Mouse (Mus musculus) kidney, embryonic 15.5 days (tissue): ENCODE measurements around the gene Syne3. TPM values are rescaled to one million over a fixed set of nuclear protein-coding genes. Genes with fewer than 3 reads are reported as not detected.
A peak's percentile ranks its signal among the peaks of the same experiment; 100 is the strongest.

ENCODE experiments used
- ATAC-seq: fragments of 200-750 bp; cut with Nextera tagmentation; replicated peaks from 2 replicates; pipeline ENCODE4 v1.8.0; 2017; ENCODE audit warnings: moderate TSS enrichment; ENCODE audit not compliant: low FRiP score
- H3K27ac ChIP-seq: fragments of 300-500 bp; sonication (generic); 2 replicates; pipeline ENCODE4 v1.5.1; 2015; ENCODE audit warnings: mild to moderate bottlenecking, inconsistent platforms
- H3K27me3 ChIP-seq: fragments of 300-500 bp; sonication (generic); 2 replicates; pipeline ENCODE4 v1.6.1; 2015; ENCODE audit warnings: inconsistent platforms
- H3K36me3 ChIP-seq: fragments of 300-500 bp; sonication (generic); 2 replicates; pipeline ENCODE4 v1.6.1; 2015; ENCODE audit warnings: inconsistent platforms
- H3K4me1 ChIP-seq: fragments of 300-500 bp; sonication (generic); 2 replicates; pipeline ENCODE4 v1.6.1; 2015; ENCODE audit warnings: inconsistent platforms
- H3K4me2 ChIP-seq: fragments of 300-500 bp; sonication (generic); 2 replicates; pipeline ENCODE4 v1.6.1; 2015; ENCODE audit warnings: moderate library complexity, mild to moderate bottlenecking, inconsistent platforms
- H3K4me3 ChIP-seq: fragments of 300-500 bp; sonication (generic); replicated peaks from 2 replicates; pipeline ENCODE4 v1.5.1; 2015; ENCODE audit warnings: mild to moderate bottlenecking, inconsistent platforms
- H3K9ac ChIP-seq: fragments of 300-500 bp; sonication (generic); 2 replicates; pipeline ENCODE4 v1.6.1; 2015; ENCODE audit warnings: mild to moderate bottlenecking, inconsistent platforms
- H3K9me3 ChIP-seq: fragments of 300-500 bp; sonication (generic); replicated peaks from 2 replicates; pipeline ENCODE4 v1.6.1; 2016; ENCODE audit warnings: inconsistent platforms
- WGBS: fragments of 180-500 bp; shearing (Covaris S2); methylation state at CpG from one replicate; pipeline ENCODE4 v1.1.7; 2015; ENCODE audit warnings: mixed read lengths; 5-methylcytosine and 5-hydroxymethylcytosine counted together
- polyA plus RNA-seq: library from polyadenylated mRNA; unstranded; fragments of >200 nt; fragmentation: Nextera tagmentation; extraction: Ambion mirVana; gene quantifications from 2 replicates; pipeline ENCODE4 v1.2.1, GENCODE M21; 2015

The Syne3 gene
- polyA plus RNA-seq, 1 experiment from 2014 or later, result 0.82 TPM

DNA sequence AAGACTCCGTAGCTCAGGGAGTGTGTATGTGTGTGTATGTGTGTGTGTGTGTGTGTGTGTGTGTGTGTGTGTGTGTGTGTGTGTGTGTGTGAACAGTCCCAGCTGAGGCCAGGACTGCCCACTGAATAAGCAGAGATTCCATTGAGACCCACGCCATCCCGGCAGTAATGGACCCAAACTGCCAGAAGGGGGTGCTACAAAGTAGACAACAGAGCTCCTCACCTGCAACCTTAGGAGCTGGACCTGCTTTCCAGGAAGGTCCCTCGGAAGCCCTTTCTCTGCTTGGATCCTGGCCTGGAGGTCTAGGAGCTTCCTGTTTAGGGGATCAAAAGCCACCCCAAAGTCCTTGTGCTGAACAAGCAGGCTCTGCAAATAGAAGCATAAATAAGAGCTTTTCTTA lies 55.7 kb downstream of the Syne3 start:
- H3K27me3 ChIP-seq, result peaks cover 3% of the 10 kb centered on the region; the same call in 1 of the 2 replicates
- H3K9ac ChIP-seq, result no peak overlapping the region
- 0 out of 2 replicates have a peak, but pooled peaks cover 4% of the 10 kb centered on the region for H3K4me1 ChIP-seq
- no peak overlapping the region for H3K4me3 ChIP-seq
- H3K36me3 ChIP-seq, result no peaks in the 10 kb centered on the region
- 22% methylated on average over 4 of the region's 4 CpGs for WGBS
- H3K9me3 ChIP-seq, result no peaks in the 10 kb centered on the region
- H3K27ac ChIP-seq, result no peak overlapping the region
- no peak overlapping the region for H3K4me2 ChIP-seq
- 0 out of 2 replicates have a peak, but pooled peaks have one; percentile 37 for ATAC-seq

DNA sequence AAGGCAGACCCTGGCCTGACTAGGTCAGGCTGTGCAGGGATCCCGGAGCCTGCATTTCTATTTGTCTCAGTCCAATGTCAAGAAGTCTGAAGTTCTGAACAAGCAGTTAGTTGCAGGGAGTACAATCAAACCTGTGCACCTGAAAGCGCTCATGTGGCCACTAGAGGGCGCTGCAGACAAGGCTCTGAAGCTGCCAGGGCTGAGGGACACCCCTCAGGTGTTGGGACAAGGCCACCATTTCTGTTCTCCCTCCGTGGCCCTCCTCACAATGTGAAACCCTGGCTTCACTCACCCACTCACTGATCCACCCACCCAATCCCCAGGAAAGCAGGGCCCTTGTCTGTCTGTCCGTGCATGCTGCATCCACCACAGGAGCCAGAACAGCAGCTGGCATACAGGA lies 57.2 kb downstream of the Syne3 start:
- no peaks in the 10 kb centered on the region for H3K36me3 ChIP-seq
- no peak overlapping the region for H3K27ac ChIP-seq
- no peaks in the 10 kb centered on the region for H3K9me3 ChIP-seq
- WGBS, result 18% methylated on average over 5 of the region's 5 CpGs
- no peak overlapping the region for H3K4me3 ChIP-seq
- H3K27me3 ChIP-seq, result no peaks in the 10 kb centered on the region
- ATAC-seq, result peak; percentile 46; the same call in 1 of the 2 replicates
- H3K4me1 ChIP-seq, result 0 out of 2 replicates have a peak, but pooled peaks cover 4% of the 10 kb centered on the region
- H3K9ac ChIP-seq, result no peak overlapping the region
- no peak overlapping the region for H3K4me2 ChIP-seq

- Histone ChIP-seq H3K27me3 (no peaks in the 10 kb centered on the region), H3K4me1 (no peaks in the 10 kb centered on the region), H3K4me3 (no peak overlapping the region), H3K9me3 (peaks cover 4% of the 10 kb centered on the region; the same call in 1 of the 2 replicates), H3K4me2 (no peak overlapping the region), H3K9ac (no peak overlapping the region), H3K36me3 (peaks cover 5% of the 10 kb centered on the region), H3K27ac (no peak overlapping the region)
- 72% methylated on average over 2 of the region's 2 CpGs for WGBS
- ATAC-seq, result no peak
These were observed 61.7 kb downstream of the Syne3 start for GRCm38 (mm10) chr12:104947911-104948310.

DNA sequence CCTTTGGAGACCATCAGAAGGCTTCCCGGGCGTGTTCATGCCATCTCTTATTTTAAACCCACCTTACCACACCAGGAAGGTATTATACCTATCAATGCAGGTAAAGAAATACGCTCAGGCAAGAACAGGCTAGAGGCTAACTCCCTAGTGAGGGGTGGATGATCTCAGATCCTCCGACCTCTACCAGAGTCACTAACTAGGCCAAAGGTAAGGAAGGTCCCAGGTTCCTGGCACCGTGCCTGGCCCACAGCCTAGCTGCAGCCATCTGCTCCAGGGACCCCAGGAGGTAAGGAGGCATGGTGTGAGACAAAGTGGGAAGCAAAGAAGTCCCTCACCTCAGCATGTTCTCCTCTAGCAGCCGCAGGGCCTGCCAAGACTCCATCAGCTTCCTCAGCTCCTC lies 63.4 kb downstream of the Syne3 start:
- no peaks in the 10 kb centered on the region for H3K27me3 ChIP-seq
- H3K27ac ChIP-seq, result no peak overlapping the region
- H3K4me2 ChIP-seq, result no peak overlapping the region
- peaks cover 5% of the 10 kb centered on the region for H3K36me3 ChIP-seq
- H3K9ac ChIP-seq, result no peak overlapping the region
- no peaks in the 10 kb centered on the region for H3K4me1 ChIP-seq
- no peak for ATAC-seq
- no peak overlapping the region for H3K4me3 ChIP-seq
- peaks cover 4% of the 10 kb centered on the region; the same call in 1 of the 2 replicates for H3K9me3 ChIP-seq
- 92% methylated on average over 6 of the region's 6 CpGs for WGBS

- 82% methylated on average over 9 of the region's 9 CpGs for WGBS
- Histone ChIP-seq H3K27ac (no peak overlapping the region), H3K9ac (no peak overlapping the region), H3K27me3 (no peaks in the 10 kb centered on the region), H3K36me3 (peaks cover 5% of the 10 kb centered on the region), H3K4me1 (peaks cover 8% of the 10 kb centered on the region; the same call in 1 of the 2 replicates), H3K4me2 (no peak overlapping the region), H3K9me3 (peaks cover 4% of the 10 kb centered on the region; the same call in 1 of the 2 replicates), H3K4me3 (no peak overlapping the region)
- ATAC-seq, result no peak
These were observed 69.1 kb downstream of the Syne3 start for GRCm38 (mm10) chr12:104940466-104940865.

GRCm38 (mm10) chr12:104940027-104940386 lies 69.6 kb downstream of the Syne3 start:
- H3K27me3 ChIP-seq, result no peaks in the 10 kb centered on the region
- no peak overlapping the region for H3K27ac ChIP-seq
- H3K4me3 ChIP-seq, result no peak overlapping the region
- H3K9me3 ChIP-seq, result peaks cover 3% of the 10 kb centered on the region; the same call in 1 of the 2 replicates
- peaks cover 8% of the 10 kb centered on the region; the same call in 1 of the 2 replicates for H3K4me1 ChIP-seq
- no peak overlapping the region for H3K4me2 ChIP-seq
- no peak for ATAC-seq
- peaks cover 4% of the 10 kb centered on the region for H3K36me3 ChIP-seq
- H3K9ac ChIP-seq, result no peak overlapping the region
- WGBS, result 12% methylated on average over 4 of the region's 4 CpGs

GRCm38 (mm10) chr12:104939372-104940026 lies 70.1 kb downstream of the Syne3 start:
- Histone ChIP-seq H3K27ac (no peak overlapping the region), H3K4me3 (no peak overlapping the region), H3K36me3 (no peaks in the 10 kb centered on the region), H3K4me2 (peak overlapping the region; percentile 28; the same call in 1 of the 2 replicates), H3K4me1 (peaks cover 8% of the 10 kb centered on the region; the same call in 1 of the 2 replicates), H3K27me3 (no peaks in the 10 kb centered on the region), H3K9ac (no peak overlapping the region), H3K9me3 (no peaks in the 10 kb centered on the region)
- ATAC-seq, result peak; percentile 71; the same call in 1 of the 2 replicates
- WGBS, result 20% methylated on average over 13 of the region's 13 CpGs

DNA sequence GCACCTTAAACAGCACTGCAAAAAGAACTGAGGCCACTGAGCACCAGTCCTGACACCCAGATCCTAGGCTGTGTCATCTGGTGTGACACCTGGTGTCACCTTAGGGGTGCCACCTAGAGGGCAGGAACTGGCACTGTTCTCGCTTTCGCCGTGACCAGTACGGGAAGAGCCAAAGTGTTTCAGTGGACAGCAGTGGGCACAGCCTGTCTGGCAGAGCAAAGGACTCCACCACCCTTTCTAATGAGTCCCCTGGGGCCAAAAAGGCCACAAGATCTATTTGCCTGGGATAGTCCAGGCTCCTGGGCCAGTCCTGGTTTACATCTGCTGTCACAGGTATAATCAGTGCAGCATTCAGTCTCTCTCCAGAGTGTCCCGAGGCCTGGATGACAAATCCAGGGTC lies 70.7 kb downstream of the Syne3 start:
- Histone ChIP-seq H3K9ac (no peak overlapping the region), H3K27ac (no peak overlapping the region), H3K36me3 (no peaks in the 10 kb centered on the region), H3K27me3 (no peaks in the 10 kb centered on the region), H3K9me3 (no peaks in the 10 kb centered on the region), H3K4me2 (no peak overlapping the region), H3K4me1 (peaks cover 8% of the 10 kb centered on the region; the same call in 1 of the 2 replicates), H3K4me3 (no peak overlapping the region)
- 69% methylated on average over 5 of the region's 5 CpGs for WGBS
- ATAC-seq, result peak; percentile 37; the same call in 1 of the 2 replicates

GRCm38 (mm10) chr12:104936223-104936622 lies 73.4 kb downstream of the Syne3 start:
- WGBS, result 73% methylated on average over 4 of the region's 4 CpGs
- Histone ChIP-seq H3K27ac (no peak overlapping the region), H3K27me3 (no peaks in the 10 kb centered on the region), H3K9me3 (no peaks in the 10 kb centered on the region), H3K4me2 (no peak overlapping the region), H3K9ac (no peak overlapping the region), H3K4me1 (peaks cover 8% of the 10 kb centered on the region; the same call in 1 of the 2 replicates), H3K36me3 (no peaks in the 10 kb centered on the region), H3K4me3 (no peak overlapping the region)
- no peak for ATAC-seq

DNA sequence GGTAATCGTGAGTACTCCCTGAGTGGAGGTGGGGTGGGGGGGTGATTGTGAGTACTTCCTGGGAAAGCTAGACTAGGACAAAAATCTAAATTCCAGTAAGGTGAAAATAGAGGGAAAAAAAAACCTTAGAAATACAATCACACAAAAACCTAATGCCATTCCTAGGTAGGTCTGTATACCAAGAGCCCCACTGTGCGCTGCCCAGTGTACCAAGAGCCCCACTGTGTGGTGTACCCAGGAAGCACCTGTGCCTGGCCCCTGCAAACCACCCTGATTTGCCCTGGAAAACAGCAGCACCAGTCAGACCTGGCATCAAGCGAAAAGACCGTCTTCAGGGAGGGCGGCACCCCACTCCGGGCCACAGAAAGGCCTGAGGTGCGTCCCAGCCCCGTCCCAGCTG lies 74.5 kb downstream of the Syne3 start:
- 89% methylated on average over 8 of the region's 8 CpGs for whole genome bisulfite sequencing

DNA sequence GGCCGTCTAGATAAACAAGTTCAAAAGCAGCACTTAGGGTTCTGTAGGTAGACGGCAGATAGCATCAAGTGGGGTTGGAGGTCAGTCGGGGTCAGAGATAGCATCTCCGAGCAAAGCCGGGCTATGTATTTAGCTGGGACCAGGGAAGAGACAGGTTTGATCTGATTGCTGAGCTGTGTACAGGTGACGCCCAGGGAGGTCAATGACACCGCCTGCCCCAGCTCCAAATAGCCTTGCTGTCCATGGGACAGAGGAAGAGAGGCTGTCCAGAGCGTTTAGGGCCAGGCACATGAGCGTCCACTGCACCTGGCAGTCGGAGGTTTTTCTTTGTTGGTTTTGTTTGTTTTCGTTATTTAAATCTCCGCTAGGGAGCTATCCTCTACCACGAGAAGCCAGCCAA lies 75.8 kb downstream of the Syne3 start:
- no peaks in the 10 kb centered on the region for H3K27me3 ChIP-seq
- H3K9ac ChIP-seq, result no peak overlapping the region
- no peak overlapping the region for H3K4me3 ChIP-seq
- no peak overlapping the region for H3K4me2 ChIP-seq
- WGBS, result 68% methylated on average over 13 of the region's 13 CpGs
- no peaks in the 10 kb centered on the region for H3K4me1 ChIP-seq
- H3K36me3 ChIP-seq, result no peaks in the 10 kb centered on the region
- H3K27ac ChIP-seq, result no peak overlapping the region
- H3K9me3 ChIP-seq, result no peaks in the 10 kb centered on the region
- ATAC-seq, result no peak

More for the DNA sequence above, 74.5 kb downstream of the Syne3 start:
- no peaks in the 10 kb centered on the region for H3K36me3 ChIP-seq
- no peaks in the 10 kb centered on the region for H3K9me3 ChIP-seq
- ATAC-seq, result no peak
- no peak overlapping the region for H3K4me2 ChIP-seq
- H3K27me3 ChIP-seq, result no peaks in the 10 kb centered on the region
- no peak overlapping the region for H3K27ac ChIP-seq
- H3K9ac ChIP-seq, result no peak overlapping the region
- H3K4me1 ChIP-seq, result peaks cover 8% of the 10 kb centered on the region; the same call in 1 of the 2 replicates
- H3K4me3 ChIP-seq, result no peak overlapping the region

GRCm38 (mm10) chr12:104933217-104933616 lies 76.4 kb downstream of the Syne3 start:
- no peak overlapping the region for H3K9ac ChIP-seq
- H3K36me3 ChIP-seq, result no peaks in the 10 kb centered on the region
- H3K4me3 ChIP-seq, result no peak overlapping the region
- no peaks in the 10 kb centered on the region for H3K27me3 ChIP-seq
- H3K4me1 ChIP-seq, result no peaks in the 10 kb centered on the region
- no peaks in the 10 kb centered on the region for H3K9me3 ChIP-seq
- no peak overlapping the region for H3K27ac ChIP-seq
- ATAC-seq, result no peak
- H3K4me2 ChIP-seq, result no peak overlapping the region
- WGBS, result 64% methylated on average over 2 of the region's 2 CpGs
